ENCODE assay signal across 9 mouse cellular contexts in genomic region chr16:49856661-49857060, GRCm38 (mm10). TPM values are rescaled to one million over a fixed set of nuclear protein-coding genes. Genes with fewer than 3 reads are reported as not detected.
DNase-seq lines count a peak whose midpoint lies in the region; ATAC-seq and TF ChIP-seq lines count a peak whose summit lies in the region.
"Had no signal": no experiment of that assay in that cellular context is flagged by ENCODE, and none has a peak within 500 bp of the region (broad histone marks: within the 10 kb centered on the region; RNA-seq: fewer than 3 reads in every experiment).

No protein-coding gene starts in this region.

- H3K4me3 ChIP-seq in lung, adult 2 months (replicated peaks; ENCODE audit: extremely low read depth, low read depth, low read length): peak overlapping the region; percentile 86
- peak overlapping the region; percentile 94 for H3K4me3 ChIP-seq in embryonic facial prominence, embryonic 10.5 days
- peak overlapping the region; percentile 88 for H3K4me3 ChIP-seq in intestine, embryonic 15.5 days (replicated peaks)
- H3K4me3 ChIP-seq in neural tube, embryonic 12.5 days: peak overlapping the region; percentile 88

- H3K9ac ChIP-seq in intestine, embryonic 15.5 days: peak overlapping the region; percentile 95
- peak overlapping the region; percentile 90 for H3K9ac ChIP-seq in neural tube, embryonic 12.5 days

- 2% methylated on average over 8 of the region's 8 CpGs for WGBS in lung, adult 2 months
- WGBS in embryonic facial prominence, embryonic 10.5 days: 36% methylated on average over 8 of the region's 8 CpGs
- WGBS in intestine, embryonic 15.5 days: 22% methylated on average over 8 of the region's 8 CpGs
- WGBS in neural tube, embryonic 12.5 days: 31% methylated on average over 8 of the region's 8 CpGs

- no peak for DNase-seq in lung, adult 2 months
- no peak for DNase-seq in lung, postnatal 36 days
- DNase-seq in embryonic facial prominence, embryonic 10.5 days (ENCODE audit: low spot score): no peak
- DNase-seq in left cerebral cortex, postnatal 10 days (ENCODE audit: extremely low spot score in 1 of 2, low spot score in 2 of 2): no peak
- no peak for DNase-seq in embryo, embryonic 11 days
- no peak for DNase-seq in adrenal gland, adult 2 months
- DNase-seq: adrenal gland, postnatal 25 days had no signal

- no peak for TF ChIP-seq CTCF in lung, adult 2 months (IDR thresholded peaks at IDR 0.05; ENCODE audit: insufficient read depth, low read length)

- peaks cover 6% of the 10 kb centered on the region; the same call in 1 of the 2 replicates for H3K36me3 ChIP-seq in embryonic facial prominence, embryonic 10.5 days (replicated peaks)
- no peaks in the 10 kb centered on the region for H3K36me3 ChIP-seq in intestine, embryonic 15.5 days
- no peaks in the 10 kb centered on the region for H3K36me3 ChIP-seq in neural tube, embryonic 12.5 days

- no peak for TF ChIP-seq POLR2A in lung, adult 2 months (IDR thresholded peaks at IDR 0.05; ENCODE audit: borderline replicate concordance, extremely low read depth, low read depth, low read length)

- H3K27me3 ChIP-seq in embryonic facial prominence, embryonic 10.5 days (replicated peaks; ENCODE audit: low read depth, poor library complexity, severe bottlenecking): no peaks in the 10 kb centered on the region
- no peaks in the 10 kb centered on the region for H3K27me3 ChIP-seq in intestine, embryonic 15.5 days (replicated peaks)
- H3K27me3 ChIP-seq in neural tube, embryonic 12.5 days (replicated peaks): no peaks in the 10 kb centered on the region

- no peaks in the 10 kb centered on the region for H3K9me3 ChIP-seq in embryonic facial prominence, embryonic 10.5 days
- no peaks in the 10 kb centered on the region for H3K9me3 ChIP-seq in intestine, embryonic 15.5 days
- H3K9me3 ChIP-seq in neural tube, embryonic 12.5 days: no peaks in the 10 kb centered on the region

- H3K4me1 ChIP-seq in lung, adult 2 months (ENCODE audit: control insufficient read depth, insufficient read depth, low read length): peaks cover 12% of the 10 kb centered on the region
- peaks cover 36% of the 10 kb centered on the region for H3K4me1 ChIP-seq in embryonic facial prominence, embryonic 10.5 days
- peaks cover 5% of the 10 kb centered on the region; the same call in 1 of the 2 replicates for H3K4me1 ChIP-seq in intestine, embryonic 15.5 days (replicated peaks)
- peaks cover 5% of the 10 kb centered on the region for H3K4me1 ChIP-seq in neural tube, embryonic 12.5 days

- ATAC-seq in intestine, embryonic 15.5 days: no peak
- no peak for ATAC-seq in neural tube, embryonic 12.5 days (ENCODE audit: low FRiP score, low read depth)

- intact Hi-C loops in left cerebral cortex, postnatal 10 days (cut with DNase I): loop anchor here (5.0 to 10.0 kb wide), 4 partner anchors 36 to 388 kb away; no protein-coding TSS in a partner anchor

- peak overlapping the region; percentile 95; the same call in 1 of the 2 replicates for H3K27ac ChIP-seq in embryonic facial prominence, embryonic 10.5 days (replicated peaks)
- H3K27ac ChIP-seq in intestine, embryonic 15.5 days: no peak overlapping the region
- no peak overlapping the region for H3K27ac ChIP-seq in neural tube, embryonic 12.5 days

- peak overlapping the region; percentile 75 for H3K4me2 ChIP-seq in intestine, embryonic 15.5 days (replicated peaks)
- peak overlapping the region; percentile 70 for H3K4me2 ChIP-seq in neural tube, embryonic 12.5 days (replicated peaks)

RNA-seq across cellular contexts. Expression of gene Cd47, which starts 56.3 kb away (rescaled TPM):
- 80.1 and 82.2 TPM in 2 replicates for polyA plus RNA-seq in lung, adult 2 months (2012; rRNA removed)
- polyA plus RNA-seq in embryonic facial prominence, embryonic 10.5 days (2016; fragmentation: Nextera tagmentation; extraction: Ambion mirVana): 27.6 and 32.2 TPM in 2 replicates
- 79.0 and 85.0 TPM in 2 replicates for polyA plus RNA-seq in intestine, embryonic 15.5 days (2015; fragmentation: Nextera tagmentation; extraction: Ambion mirVana)
- polyA plus RNA-seq in neural tube, embryonic 12.5 days (2016; fragmentation: Nextera tagmentation; extraction: Ambion mirVana): 80.5 and 82.6 TPM in 2 replicates
- 100 to 1,000 TPM; 294 to 300 TPM for total RNA-seq in left cerebral cortex, postnatal 10 days (2021)
- 100 to 1,000 TPM; 106 to 189 TPM for total RNA-seq in adrenal gland, adult 2 months (2021)
- polyA plus RNA-seq in adrenal gland, adult 2 months (2012; rRNA removed): 75.0 and 105 TPM in 2 replicates
